Mouse (Mus musculus) Patski (cell line): ENCODE data around the gene Rnf26. TPM values are rescaled to one million over a fixed set of nuclear protein-coding genes. Genes with fewer than 3 reads are reported as not detected.
A peak's percentile ranks its signal among the peaks of the same experiment; 100 is the strongest.

Experiments
- ATAC-seq: fragments of 100-300 bp; one replicate; pipeline ENCODE4 v1.8.0; 2021
- CTCF ChIA-PET: fragments of 350-600 bp; sonication (Branson Sonifier 250); formaldehyde crosslinking; loops from one replicate; lab custom pipeline; 2022; ENCODE audit warnings: inconsistent platforms; lab: Charles Lee
- POLR2A ChIA-PET: fragments of 350-600 bp; sonication (Branson Sonifier 250); formaldehyde crosslinking; loops from one replicate; lab custom pipeline; 2022; ENCODE audit warnings: antibody characterized with exemption, inconsistent platforms; lab: Charles Lee
- DNase-seq: peaks from one replicate; pipeline ENCODE4 v3.0.0-alpha.2; 2011; ENCODE audit warnings: low read depth, low spot score
- H3K27me3 ChIP-seq: fragments of 371-371 bp; one replicate; pipeline ENCODE4 v1.5.1; 2021
- CTCF ChIP-seq: fragments of 100-300 bp; IDR thresholded peaks from one replicate; pipeline ENCODE4 v1.5.1; 2021
- in situ Hi-C: fragments of 300-500 bp; cut with MboI; formaldehyde crosslinking; loops from 3 replicates; pipeline ENCODE4 v1.11.1; 2018; ENCODE audit warnings: low pct_unique_long_range_greater_than_20kb, mixed read lengths
- polyA plus RNA-seq: library from polyadenylated mRNA; unstranded; gene quantifications from one replicate; pipeline ENCODE4 v1.2.3, GENCODE M21; 2021

Rnf26 gene
- polyA plus RNA-seq, 1 experiment from 2014 or later = 38.4 TPM

- ATAC-seq (peak; percentile 28), DNase-seq (no peak)
- POLR2A ChIA-PET = interaction anchor here (0.6 to 1.4 kb wide), 3 partner anchors 10 to 99 kb away, joined by 3 to 6 read pairs (median 4); partner anchors contain the start of gene Cbl
- CTCF ChIA-PET = interaction anchor here (0.6 to 1.1 kb wide), 4 partner anchors 9 to 99 kb away, joined by 3 to 4 read pairs (median 3); no protein-coding TSS in a partner anchor
- no peaks in the 10 kb centered on the region for H3K27me3 ChIP-seq
- in situ Hi-C loops = no loop called here
- TF ChIP-seq CTCF = no peak
Observed at GRCm38 (mm10) chr9:44134851-44135730, 21.8 kb upstream of the Rnf26 start.

DNA sequence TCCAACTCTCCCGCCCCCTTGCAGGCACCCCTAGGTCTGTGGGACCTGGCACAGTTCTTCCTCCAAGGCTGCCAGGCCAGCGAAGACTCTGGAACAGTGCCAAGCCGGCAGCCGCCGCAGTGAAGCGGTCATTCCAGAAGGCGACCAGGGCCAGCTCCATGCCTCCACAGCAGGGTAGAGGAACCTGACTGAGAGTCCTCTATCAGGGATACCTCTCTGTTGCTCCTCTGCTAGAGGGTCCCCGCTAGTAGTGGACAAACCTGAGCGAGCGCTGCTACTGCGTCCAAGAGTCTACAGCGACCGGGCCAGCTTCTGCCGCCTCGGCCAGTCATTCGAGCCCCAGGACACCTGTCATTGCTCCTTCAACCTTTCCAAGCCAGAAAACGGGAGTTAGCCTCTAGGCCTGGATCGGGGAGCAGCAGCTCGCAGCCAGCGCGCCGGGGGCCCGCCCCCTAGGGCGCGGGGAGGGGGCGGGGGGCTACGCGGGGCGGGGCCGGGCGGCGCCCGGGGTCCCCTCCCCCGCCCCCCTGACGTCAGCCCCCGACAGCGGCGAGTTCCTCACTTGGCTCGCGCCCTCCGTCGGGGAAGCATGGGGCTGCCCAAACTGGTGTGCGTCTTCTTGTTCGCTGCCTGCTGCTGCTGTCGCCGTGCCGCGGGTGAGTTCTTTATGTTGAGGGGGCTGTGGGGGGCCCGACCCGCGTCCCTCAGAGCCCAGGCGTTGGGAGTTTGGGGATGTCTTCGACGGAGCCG, 21.0 kb upstream of the Rnf26 start, which contains the start of gene Mcam:
Gene Mcam, plus strand, starts transcription at position 369 of the 750 bp plus-strand sequence.
- in situ Hi-C loops = no loop called here
- H3K27me3 ChIP-seq = no peaks in the 10 kb centered on the region

GRCm38 (mm10) chr9:44133287-44133686, 20.0 kb upstream of the Rnf26 start:
- DNase-seq (no peak), ATAC-seq (no peak)
- H3K27me3 ChIP-seq = no peaks in the 10 kb centered on the region
- CTCF ChIA-PET = no interaction called here
- in situ Hi-C loops = no loop called here
- no peak for TF ChIP-seq CTCF
- POLR2A ChIA-PET = interaction anchor here (0.6 kb wide), 1 partner anchor 213 kb away, joined by 4 read pairs; no protein-coding TSS in a partner anchor

More for the DNA sequence above, 21.0 kb upstream of the Rnf26 start, which contains the start of gene Mcam:
- ATAC-seq = peak; percentile 10
- TF ChIP-seq CTCF = no peak
- peak; percentile 31 for DNase-seq
- POLR2A ChIA-PET = interaction anchor here (0.6 kb wide), 1 partner anchor 212 kb away, joined by 4 read pairs; no protein-coding TSS in a partner anchor
- CTCF ChIA-PET = no interaction called here

DNA sequence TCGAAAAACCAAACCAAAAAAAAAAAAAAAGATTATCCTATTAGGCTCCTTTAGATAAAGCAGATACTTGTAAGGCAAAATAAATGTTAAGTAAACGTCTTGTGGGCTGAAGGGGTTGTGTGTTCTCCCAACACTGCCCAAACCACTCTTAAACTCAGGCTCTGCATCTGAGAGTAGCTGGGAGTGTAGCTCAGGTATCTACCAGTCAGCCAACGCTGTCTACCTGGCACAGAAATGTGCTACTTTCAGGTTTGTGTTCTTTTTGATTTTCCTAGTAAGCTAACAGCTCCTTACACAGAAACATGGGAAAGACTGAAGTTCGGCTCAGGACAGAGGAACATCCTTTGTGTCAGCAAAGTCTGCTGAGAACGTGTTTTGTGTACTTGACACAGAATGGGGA, 18.9 kb upstream of the Rnf26 start:
- no peak for TF ChIP-seq CTCF
- POLR2A ChIA-PET = no interaction called here
- DNase-seq = no peak
- H3K27me3 ChIP-seq = no peaks in the 10 kb centered on the region
- in situ Hi-C loops = no loop called here
- CTCF ChIA-PET = interaction anchor here (0.8 to 1.3 kb wide), 2 partner anchors 13 to 65 kb away, joined by 3 to 4 read pairs; no protein-coding TSS in a partner anchor
- ATAC-seq = no peak

- no peaks in the 10 kb centered on the region for H3K27me3 ChIP-seq
- ChIA-PET CTCF (interaction anchor here (0.8 to 1.3 kb wide), 2 partner anchors 12 to 66 kb away, joined by 3 to 4 read pairs; no protein-coding TSS in a partner anchor), POLR2A (no interaction called here)
- no peak for TF ChIP-seq CTCF
- DNase-seq = no peak
- no peak for ATAC-seq
- in situ Hi-C loops = no loop called here
Observed at GRCm38 (mm10) chr9:44131276-44131590, 17.9 kb upstream of the Rnf26 start.

GRCm38 (mm10) chr9:44130581-44131275, 17.4 kb upstream of the Rnf26 start:
- DNase-seq (no peak), ATAC-seq (no peak)
- ChIA-PET CTCF (interaction anchor here (1.3 kb wide), 1 partner anchor 12 kb away, joined by 4 read pairs; no protein-coding TSS in a partner anchor), POLR2A (no interaction called here)
- H3K27me3 ChIP-seq = no peaks in the 10 kb centered on the region
- in situ Hi-C loops = no loop called here
- no peak for TF ChIP-seq CTCF

DNA sequence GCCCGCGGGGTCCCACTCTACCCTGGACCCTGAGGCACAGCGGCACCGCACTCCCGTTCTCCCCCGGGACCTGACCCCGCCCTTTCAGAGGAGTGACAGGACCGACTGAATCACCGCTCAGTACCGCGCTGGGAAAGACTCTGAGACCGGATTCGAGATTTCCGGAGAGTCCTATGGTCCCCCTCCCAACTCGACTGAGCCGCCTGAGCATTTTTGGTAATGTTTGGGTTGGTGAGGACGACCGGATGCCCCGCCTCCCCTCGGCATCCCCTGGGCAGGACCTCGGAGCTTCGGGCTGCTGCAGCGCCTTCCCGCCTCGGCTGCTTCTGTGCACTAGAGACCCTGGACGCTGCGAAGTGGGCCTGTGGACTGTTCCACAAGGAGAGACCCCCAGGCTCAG, 16.7 kb upstream of the Rnf26 start:
- in situ Hi-C loops = no loop called here
- POLR2A ChIA-PET = no interaction called here
- DNase-seq (no peak), ATAC-seq (no peak)
- CTCF ChIA-PET = interaction anchor here (1.5 kb wide), 1 partner anchor 232 kb away, joined by 3 read pairs; the partner anchor contains the start of gene Vps11
- no peak for TF ChIP-seq CTCF
- H3K27me3 ChIP-seq = no peaks in the 10 kb centered on the region

DNA sequence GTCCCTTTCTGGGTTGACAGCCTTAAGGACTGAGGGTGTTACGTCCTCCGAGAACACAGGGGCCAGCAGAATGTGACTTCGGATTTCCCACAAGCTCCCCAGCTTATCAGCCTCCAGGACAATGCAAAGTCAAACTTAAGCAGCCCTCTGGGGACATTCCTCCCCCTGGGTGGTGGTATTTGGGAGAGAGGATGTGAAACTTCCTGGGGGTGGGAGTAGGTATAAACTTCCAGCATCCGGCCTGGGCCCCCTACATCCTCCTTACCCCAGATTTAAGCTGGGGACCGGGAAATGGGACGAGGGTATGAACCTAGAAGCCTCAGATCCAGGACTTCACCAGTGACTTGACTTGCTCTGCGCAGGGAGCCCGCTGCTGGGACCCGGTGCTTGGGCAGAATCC, 16.3 kb upstream of the Rnf26 start:
- in situ Hi-C loops = loop anchor here (10.0 kb wide), 1 partner anchor 105 kb away; the partner anchor contains the start of gene Cbl
- TF ChIP-seq CTCF = no peak
- H3K27me3 ChIP-seq = no peaks in the 10 kb centered on the region
- ATAC-seq (no peak), DNase-seq (no peak)
- CTCF ChIA-PET = interaction anchor here (1.5 kb wide), 1 partner anchor 232 kb away, joined by 3 read pairs; the partner anchor contains the start of gene Vps11
- POLR2A ChIA-PET = no interaction called here

DNA sequence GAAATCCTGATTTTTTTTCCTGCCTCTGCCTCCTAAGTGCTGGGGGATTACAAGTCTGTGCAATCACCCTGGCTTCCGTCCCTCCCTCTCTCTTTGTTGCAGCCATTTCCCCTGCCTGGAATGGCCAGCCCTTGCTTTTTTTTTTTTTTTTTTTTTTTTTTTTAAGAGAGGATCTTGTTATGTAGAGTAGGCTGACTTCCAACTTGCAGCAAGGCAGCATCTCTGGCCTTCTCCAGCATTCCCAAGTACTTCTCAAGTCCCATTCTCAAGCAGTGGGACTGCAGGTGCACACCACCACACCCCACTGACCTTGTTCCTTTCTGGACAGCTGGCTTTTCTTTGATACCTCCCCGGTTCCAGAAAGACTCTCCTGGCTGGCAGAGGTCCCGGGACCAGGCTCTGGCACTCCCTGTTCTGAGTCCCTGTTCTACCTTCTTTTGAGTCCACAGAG, 14.1 kb upstream of the Rnf26 start:
- in situ Hi-C loops = loop anchor here (10.0 kb wide), 1 partner anchor 107 kb away; the partner anchor contains the start of gene Cbl
- ATAC-seq (no peak), DNase-seq (no peak)
- ChIA-PET CTCF (no interaction called here), POLR2A (interaction anchor here (0.6 to 0.9 kb wide), 3 partner anchors 102 to 571 kb away, joined by 3 to 7 read pairs (median 4); no protein-coding TSS in a partner anchor)
- no peaks in the 10 kb centered on the region for H3K27me3 ChIP-seq
- no peak for TF ChIP-seq CTCF
